Mouse (Mus musculus) kidney, postnatal 0 days (tissue): ENCODE measurements around the gene Ccdc89. TPM values are rescaled to one million over a fixed set of nuclear protein-coding genes. Genes with fewer than 3 reads are reported as not detected.

Source experiments
- ATAC-seq: fragments of 200-750 bp; cut with Nextera tagmentation; replicated peaks from 2 replicates; pipeline ENCODE4 v1.8.0; 2017; ENCODE audit warnings: low read depth, moderate number of reproducible peaks, moderate TSS enrichment, moderate library complexity; ENCODE audit not compliant: low FRiP score
- DNase-seq: peaks from one replicate; pipeline ENCODE4 v3.0.0-alpha.2; 2016; ENCODE audit warnings: low spot score
- H3K27ac ChIP-seq: fragments of 300-500 bp; sonication (generic); 2 replicates; pipeline ENCODE4 v1.5.1; 2014; ENCODE audit warnings: mild to moderate bottlenecking
- H3K27me3 ChIP-seq: fragments of 300-500 bp; sonication (generic); 2 replicates; pipeline ENCODE4 v1.6.1; 2014; ENCODE audit warnings: low read length, mixed read lengths; ENCODE audit not compliant: insufficient read depth
- H3K36me3 ChIP-seq: fragments of 300-500 bp; sonication (generic); 2 replicates; pipeline ENCODE4 v1.6.1; 2014; ENCODE audit warnings: low read length, mixed read lengths; ENCODE audit not compliant: insufficient read depth
- H3K4me1 ChIP-seq: fragments of 300-500 bp; sonication (generic); replicated peaks from 2 replicates; pipeline ENCODE4 v1.6.1; 2014; ENCODE audit warnings: antibody characterized with exemption, low read length, mixed read lengths; ENCODE audit not compliant: insufficient read depth
- H3K4me2 ChIP-seq: fragments of 300-500 bp; sonication (generic); 2 replicates; pipeline ENCODE4 v1.6.1; 2014; ENCODE audit warnings: mild to moderate bottlenecking, low read length, moderate library complexity, mixed read lengths
- H3K4me3 ChIP-seq: fragments of 300-500 bp; sonication (generic); replicated peaks from 2 replicates; pipeline ENCODE4 v1.5.1; 2014; ENCODE audit warnings: low read depth, low read length
- H3K9ac ChIP-seq: fragments of 300-500 bp; sonication (generic); 2 replicates; pipeline ENCODE4 v1.6.1; 2014; ENCODE audit warnings: low read depth, low read length
- H3K9me3 ChIP-seq: fragments of 300-500 bp; sonication (generic); replicated peaks from 2 replicates; pipeline ENCODE4 v1.6.1; 2016; ENCODE audit warnings: low read length, inconsistent platforms, mixed read lengths
- CTCF ChIP-seq: IDR thresholded peaks from 2 replicates; pipeline ENCODE4 v1.5.1; 2016; ENCODE audit warnings: antibody characterized with exemption, low read depth, mild to moderate bottlenecking, moderate library complexity
- WGBS: fragments of 180-500 bp; shearing (Covaris S2); extraction: QIAGEN DNeasy Blood & Tissue Kit; methylation state at CpG from one replicate; pipeline ENCODE4 v1.1.7; 2014; 5-methylcytosine and 5-hydroxymethylcytosine counted together
- polyA plus RNA-seq: library from polyadenylated mRNA; unstranded; fragments of >200 nt; fragmentation: Nextera tagmentation; extraction: Ambion mirVana; gene quantifications from 2 replicates; pipeline ENCODE4 v1.2.1, GENCODE M21; 2015

Ccdc89 gene
- polyA plus RNA-seq, 1 experiment from 2014 or later = 1.0 TPM

GRCm38 (mm10) chr7:90460330-90460729 lies 34.0 kb downstream of the Ccdc89 start:
- peaks cover 8% of the 10 kb centered on the region; the same call in 1 of the 2 replicates for H3K4me1 ChIP-seq
- TF ChIP-seq CTCF = no peak
- no peak overlapping the region for H3K9ac ChIP-seq
- WGBS = 46% methylated on average over 10 of the region's 10 CpGs
- H3K4me2 ChIP-seq = no peak overlapping the region
- no peak for DNase-seq
- no peaks in the 10 kb centered on the region for H3K9me3 ChIP-seq
- no peaks in the 10 kb centered on the region for H3K36me3 ChIP-seq
- no peak overlapping the region for H3K4me3 ChIP-seq
- no peak for ATAC-seq
- H3K27ac ChIP-seq = no peak overlapping the region
- no peaks in the 10 kb centered on the region for H3K27me3 ChIP-seq

- no peak overlapping the region for H3K4me2 ChIP-seq
- no peaks in the 10 kb centered on the region for H3K36me3 ChIP-seq
- no peak for DNase-seq
Observed at GRCm38 (mm10) chr7:90460930-90461329, 34.6 kb downstream of the Ccdc89 start.

GRCm38 (mm10) chr7:90461441-90461840 lies 35.1 kb downstream of the Ccdc89 start:
- no peak overlapping the region for H3K27ac ChIP-seq
- 90% methylated on average over 5 of the region's 5 CpGs for WGBS
- DNase-seq (no peak), ATAC-seq (no peak)
- H3K27me3 ChIP-seq = no peaks in the 10 kb centered on the region
- no peaks in the 10 kb centered on the region for H3K9me3 ChIP-seq
- H3K4me3 ChIP-seq = no peak overlapping the region
- H3K4me1 ChIP-seq = no peaks in the 10 kb centered on the region; the same call in 1 of the 2 replicates
- no peak overlapping the region for H3K4me2 ChIP-seq
- TF ChIP-seq CTCF = no peak
- H3K9ac ChIP-seq = no peak overlapping the region
- H3K36me3 ChIP-seq = no peaks in the 10 kb centered on the region

More at GRCm38 (mm10) chr7:90460930-90461329, 34.6 kb downstream of the Ccdc89 start:
- 16% methylated on average over 14 of the region's 14 CpGs for WGBS
- Histone ChIP-seq H3K4me1 (peaks cover 5% of the 10 kb centered on the region; the same call in 1 of the 2 replicates), H3K4me3 (no peak overlapping the region), H3K27me3 (no peaks in the 10 kb centered on the region), H3K9me3 (no peaks in the 10 kb centered on the region), H3K27ac (no peak overlapping the region), H3K9ac (no peak overlapping the region)
- peak; percentile 53 for TF ChIP-seq CTCF
- no peak for ATAC-seq

- no peak for TF ChIP-seq CTCF
- DNase-seq (no peak), ATAC-seq (no peak)
- no peaks in the 10 kb centered on the region for H3K9me3 ChIP-seq
- no peak overlapping the region for H3K4me2 ChIP-seq
- peaks cover 5% of the 10 kb centered on the region; the same call in 1 of the 2 replicates for H3K4me1 ChIP-seq
- H3K36me3 ChIP-seq = 0 out of 2 replicates have a peak, but pooled peaks cover 6% of the 10 kb centered on the region
- H3K4me3 ChIP-seq = no peak overlapping the region
- H3K27me3 ChIP-seq = 0 out of 2 replicates have a peak, but pooled peaks cover under 1% of the 10 kb centered on the region
- H3K9ac ChIP-seq = no peak overlapping the region
- no peak overlapping the region for H3K27ac ChIP-seq
- 77% methylated on average over 2 of the region's 2 CpGs for WGBS
Observed at GRCm38 (mm10) chr7:90473511-90473910, 47.1 kb downstream of the Ccdc89 start.

- Histone ChIP-seq H3K9me3 (no peaks in the 10 kb centered on the region), H3K4me2 (peak within 1 kb of the TSS; percentile 93), H3K27me3 (0 out of 2 replicates have a peak, but pooled peaks cover 4% of the 10 kb centered on the region), H3K27ac (peak within 1 kb of the TSS; percentile 42; the same call in 1 of the 2 replicates), H3K9ac (peak within 1 kb of the TSS; percentile 67), H3K36me3 (no peaks in the 10 kb centered on the region), H3K4me3 (peak within 1 kb of the TSS; percentile 68), H3K4me1 (peaks cover 5% of the 10 kb centered on the region; the same call in 1 of the 2 replicates)
- DNase-seq (peak; percentile 97), ATAC-seq (peak; percentile 100)
- no peak for TF ChIP-seq CTCF
- under 1% methylated on average over 36 of the region's 36 CpGs for WGBS
Observed at GRCm38 (mm10) chr7:90475793-90476312, 49.5 kb downstream of the Ccdc89 start, which contains the start of gene Tmem126b. Tmem126b (minus strand) TSS chr7:90476001.

- Histone ChIP-seq H3K27me3 (0 out of 2 replicates have a peak, but pooled peaks cover 4% of the 10 kb centered on the region), H3K4me3 (peak within 1 kb of the TSS; percentile 68), H3K9me3 (no peaks in the 10 kb centered on the region), H3K36me3 (no peaks in the 10 kb centered on the region), H3K27ac (peak within 1 kb of the TSS; percentile 42; the same call in 1 of the 2 replicates), H3K4me2 (peak within 1 kb of the TSS; percentile 93), H3K4me1 (peaks cover 5% of the 10 kb centered on the region; the same call in 1 of the 2 replicates), H3K9ac (peak within 1 kb of the TSS; percentile 67)
- ATAC-seq (peak; percentile 29; the same call in 1 of the 2 replicates), DNase-seq (no peak)
- under 1% methylated on average over 32 of the region's 32 CpGs for WGBS
- TF ChIP-seq CTCF = no peak
Observed at GRCm38 (mm10) chr7:90476313-90477245, 50.2 kb downstream of the Ccdc89 start, which contains the start of gene Dlg2. Dlg2 (plus strand) TSS chr7:90476672.

Other genes starting within 250 kb of the Ccdc89 start
- gene Ccdc83, start 160.8 kb upstream of the Ccdc89 start, polyA plus RNA-seq = not detected in 2 replicates
- 14.9 and 16.5 TPM in 2 replicates for gene Sytl2, start 124.3 kb upstream of the Ccdc89 start, polyA plus RNA-seq
- 36.4 and 41.5 TPM in 2 replicates for gene Crebzf, start 16.2 kb downstream of the Ccdc89 start, polyA plus RNA-seq
- gene Tmem126a, start 30.7 kb downstream of the Ccdc89 start, polyA plus RNA-seq = 144 TPM in 2 replicates
- 34.0 and 34.8 TPM in 2 replicates for gene Tmem126b, start 49.4 kb downstream of the Ccdc89 start, polyA plus RNA-seq
- gene Dlg2, start 50.1 kb downstream of the Ccdc89 start, polyA plus RNA-seq = 0.77 and 0.87 TPM in 2 replicates